Mouse (Mus musculus): ENCODE data around the gene Ppm1h.

GRCm38 (mm10) chr10:122629003-122629402, 49.6 kb upstream of the Ppm1h start:
- TF ChIP-seq MAX (IDR thresholded peaks at IDR 0.05; ENCODE audit: low read length): no peak
- TF ChIP-seq USF1 (IDR thresholded peaks at IDR 0.05; ENCODE audit: low read depth, low read length): no peak
- TF ChIP-seq MEF2A (IDR thresholded peaks at IDR 0.05; ENCODE audit: borderline replicate concordance, low read depth, low read length): no peak
- no peak for TF ChIP-seq TCF12 (IDR thresholded peaks at IDR 0.05; ENCODE audit: low read depth, low read length)
- TF ChIP-seq ZKSCAN1 (IDR thresholded peaks at IDR 0.05; ENCODE audit: borderline replicate concordance, low read depth, low read length): no peak
- no peak for TF ChIP-seq ELF1 (IDR thresholded peaks at IDR 0.05; ENCODE audit: low read depth, low read length)
- TF ChIP-seq CTCF (conservative IDR thresholded peaks at IDR 0.05 in 1 of 2, IDR thresholded peaks at IDR 0.05 in 1 of 2; ENCODE audit: low read depth in 2 of 2, low read length in 2 of 2): no peak
- no peak for TF ChIP-seq POLR2A (IDR thresholded peaks at IDR 0.05; ENCODE audit: low read depth, low read length)
- no peak for TF ChIP-seq MXI1 (IDR thresholded peaks at IDR 0.05; ENCODE audit: low read depth, low read length)
